Mouse (Mus musculus) liver, embryonic 14.5 days (tissue): ENCODE data around the gene Ankrd12.

Experiments used
- CTCF ChIP-seq: IDR thresholded peaks from 2 replicates; pipeline ENCODE4 v1.5.1; 2016; ENCODE audit warnings: antibody characterized with exemption, low read depth, control low read depth
- EP300 ChIP-seq: IDR thresholded peaks from 2 replicates; pipeline ENCODE4 v1.6.1; 2016; ENCODE audit warnings: antibody characterized with exemption, low read depth

DNA sequence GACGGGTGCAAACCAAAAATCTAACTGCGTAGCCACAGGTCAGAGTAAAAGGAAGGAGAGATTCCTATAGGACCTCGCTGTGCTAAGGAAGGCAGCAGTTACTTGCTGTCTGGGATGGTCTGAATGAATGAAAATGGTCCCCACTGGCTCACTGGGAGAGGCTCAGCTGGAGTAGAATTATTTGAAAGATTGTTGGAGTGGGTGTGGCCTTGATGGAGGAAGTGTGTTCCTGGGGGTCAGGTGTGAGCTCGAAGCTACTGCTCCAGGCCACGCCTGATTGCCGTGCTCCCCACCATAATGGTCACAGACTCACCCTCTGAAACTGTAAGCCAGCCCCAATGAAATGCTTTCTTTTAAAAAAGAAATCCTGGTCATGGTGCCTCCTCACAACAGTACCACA, 135.6 kb downstream of the Ankrd12 start:
- TF ChIP-seq CTCF (no peak), EP300 (no peak)
